Mouse (Mus musculus) liver, embryonic 14.5 days (tissue): ENCODE measurements around the gene Lrig1.

Experiments
- CTCF ChIP-seq: IDR thresholded peaks from 2 replicates; pipeline ENCODE4 v1.5.1; 2016; ENCODE audit warnings: antibody characterized with exemption, low read depth, control low read depth
- EP300 ChIP-seq: IDR thresholded peaks from 2 replicates; pipeline ENCODE4 v1.6.1; 2016; ENCODE audit warnings: antibody characterized with exemption, low read depth

GRCm38 (mm10) chr6:94740117-94740729 is 40.3 kb upstream of the Lrig1 start:
- no peak for TF ChIP-seq EP300
- no peak for TF ChIP-seq CTCF
